Mouse (Mus musculus) olfactory bulb, adult 2 months (tissue): ENCODE results near the gene Slc38a5. TPM values are rescaled to one million over a fixed set of nuclear protein-coding genes. Genes with fewer than 3 reads are reported as not detected.

Experiments
- H3K27ac ChIP-seq: fragments of 200-500 bp; 2 replicates; pipeline ENCODE4 v1.5.1; 2012; ENCODE audit warnings: low read depth, low read length; ENCODE audit not compliant: insufficient read depth
- H3K4me1 ChIP-seq: fragments of 200-500 bp; 2 replicates; pipeline ENCODE4 v1.6.1; 2012; ENCODE audit warnings: low read length; ENCODE audit not compliant: control insufficient read depth, insufficient read depth
- H3K4me3 ChIP-seq: fragments of 200-500 bp; 2 replicates; pipeline ENCODE4 v1.5.1; 2012; ENCODE audit warnings: mild to moderate bottlenecking, low read depth, low read length, moderate library complexity; ENCODE audit not compliant: insufficient read depth
- CTCF ChIP-seq: fragments of 200-500 bp; IDR thresholded peaks from 2 replicates; pipeline ENCODE4 v1.5.1; 2012; ENCODE audit warnings: low read depth, mild to moderate bottlenecking, low read length, moderate library complexity; ENCODE audit not compliant: insufficient read depth
- POLR2A ChIP-seq: fragments of 200-500 bp; IDR thresholded peaks from 2 replicates; pipeline ENCODE4 v1.6.1; 2012; ENCODE audit warnings: mild to moderate bottlenecking, low read depth, low read length, moderate library complexity; ENCODE audit not compliant: insufficient read depth
- WGBS: fragments of 180-500 bp; shearing (Covaris S2); methylation state at CpG from one replicate; pipeline ENCODE4 v1.1.7; 2018; 5-methylcytosine and 5-hydroxymethylcytosine counted together
- polyA plus RNA-seq: library from polyadenylated mRNA; stranded (reverse); fragments of >200 nt; gene quantifications from 2 replicates; pipeline ENCODE4 v1.2.4, GENCODE M21; 2012; ENCODE audit warnings: low replicate concordance; ENCODE audit not compliant: missing spikeins, insufficient read depth, insufficient read length

Gene Slc38a5
- not detected in 2 replicates for polyA plus RNA-seq

DNA sequence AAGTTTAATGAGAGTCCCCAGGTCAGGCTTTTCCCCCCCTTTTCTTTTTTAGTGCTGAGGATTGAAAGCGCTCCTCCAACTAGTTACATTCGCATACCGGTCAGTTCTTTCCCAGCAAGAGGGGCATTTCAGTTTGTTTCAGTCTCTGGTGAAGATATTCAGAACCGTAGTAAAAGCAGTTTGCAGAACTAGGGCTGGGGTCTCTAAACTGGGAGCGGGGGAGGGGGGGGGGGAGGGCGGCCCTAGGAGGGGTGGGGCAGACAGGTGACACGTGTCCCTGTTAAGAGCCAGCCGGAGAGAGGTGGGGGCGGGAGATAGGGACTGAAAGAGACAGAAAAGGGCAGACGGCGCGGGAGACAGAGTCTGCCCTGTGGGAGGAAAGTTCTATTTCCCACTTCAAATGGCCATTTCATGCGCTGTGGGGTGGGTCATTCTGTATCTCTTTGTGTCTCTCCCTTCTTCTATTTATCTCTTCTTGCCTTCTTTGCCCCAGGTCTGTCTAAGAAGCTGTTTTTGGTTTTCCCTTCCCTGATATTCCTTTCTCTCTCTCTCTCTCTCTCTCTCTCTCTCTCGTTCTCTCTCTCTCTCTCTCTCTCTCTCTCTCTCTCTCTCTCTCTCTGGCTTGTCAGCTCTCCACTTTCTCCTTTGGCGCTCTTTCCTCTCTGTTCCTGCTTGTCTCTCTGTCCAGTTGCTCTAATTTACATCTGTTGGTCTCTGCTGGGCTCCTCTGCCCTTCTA is at the start of gene Slc38a5:
Gene Slc38a5 (plus strand): TSS at position 51 of the 738 bp plus-strand sequence.
- WGBS: 21% methylated on average over 14 of the region's 15 CpGs
- H3K4me3 ChIP-seq: no peak within 1 kb of the TSS
- H3K4me1 ChIP-seq: no peaks in the 10 kb centered on the region
- TF ChIP-seq POLR2A (no peak), CTCF (no peak)
- H3K27ac ChIP-seq: no peak within 1 kb of the TSS

DNA sequence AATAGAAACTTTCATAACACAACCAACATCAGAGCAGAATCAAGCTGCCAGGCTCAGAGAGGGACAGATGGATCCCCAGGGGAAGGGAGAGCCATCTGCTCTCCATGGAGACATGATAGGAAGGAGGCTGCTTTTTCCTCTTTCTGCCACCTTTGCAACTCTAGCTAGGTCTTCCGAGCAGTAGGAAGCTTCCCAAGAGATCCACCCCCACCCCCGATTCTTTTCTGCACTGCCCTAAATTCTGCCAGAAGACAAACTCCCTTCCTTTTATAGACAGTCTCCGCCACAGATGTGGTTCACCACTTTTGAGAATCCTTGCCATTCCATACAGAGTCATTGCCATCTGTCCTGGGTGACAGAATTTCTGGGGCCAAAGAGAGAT is 48.6 kb upstream of the Slc38a5 start:
- no peak for TF ChIP-seq POLR2A
- no peak for TF ChIP-seq CTCF
- H3K27ac ChIP-seq: no peak overlapping the region
- no peak overlapping the region for H3K4me3 ChIP-seq
- 74% methylated on average over 3 of the region's 3 CpGs for WGBS
- no peaks in the 10 kb centered on the region for H3K4me1 ChIP-seq

DNA sequence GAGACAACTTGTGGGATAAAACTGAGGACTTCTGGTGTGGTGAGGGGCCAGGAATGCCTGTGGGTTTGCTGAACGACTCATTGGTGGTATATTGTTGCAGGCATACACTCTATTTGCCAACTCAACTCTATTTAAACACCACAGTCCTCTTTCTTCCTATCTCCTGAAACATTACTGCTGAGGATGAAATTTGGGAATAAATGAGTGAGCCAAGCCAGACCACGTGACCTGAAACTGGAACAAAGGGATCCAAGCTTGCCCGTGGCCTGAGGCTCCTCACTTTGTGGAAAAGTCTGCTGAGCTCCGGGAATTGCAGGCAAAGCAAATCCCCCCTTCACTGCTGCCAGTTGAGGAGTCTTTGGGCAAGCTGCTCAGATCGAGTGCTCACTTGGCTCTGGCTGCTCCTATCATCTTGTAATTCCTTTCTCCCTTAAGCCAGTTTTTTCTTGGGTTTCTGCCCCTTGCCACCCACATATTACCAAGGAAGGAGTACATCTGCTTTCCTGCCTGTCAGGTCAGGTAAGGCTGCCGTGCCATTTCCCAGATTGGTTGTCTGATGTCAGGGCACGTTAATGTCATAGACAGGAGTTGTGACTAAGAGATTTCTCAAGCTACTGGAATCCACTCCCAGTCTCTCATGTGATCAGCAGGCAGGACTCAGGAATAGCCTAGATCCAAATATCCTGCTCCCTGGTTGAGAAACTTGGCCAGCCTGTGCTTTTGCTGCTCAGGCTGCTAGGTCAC is 48.1 kb upstream of the Slc38a5 start:
- no peak overlapping the region for H3K27ac ChIP-seq
- 52% methylated on average over 7 of the region's 7 CpGs for WGBS

GRCm38 (mm10) chrX:8223473-8223872 is 47.5 kb upstream of the Slc38a5 start:
- Histone ChIP-seq H3K4me1 (no peaks in the 10 kb centered on the region), H3K27ac (no peak overlapping the region), H3K4me3 (no peak overlapping the region)
- TF ChIP-seq POLR2A (no peak), CTCF (no peak)
- WGBS: 92% methylated on average over 7 of the region's 7 CpGs

More for the DNA sequence above, 48.1 kb upstream of the Slc38a5 start:
- Histone ChIP-seq H3K4me1 (no peaks in the 10 kb centered on the region), H3K4me3 (no peak overlapping the region)
- TF ChIP-seq CTCF: no peak
- no peak for TF ChIP-seq POLR2A

- WGBS: 83% methylated on average over 4 of the region's 4 CpGs
- H3K4me3 ChIP-seq: no peak overlapping the region
- H3K27ac ChIP-seq: no peak overlapping the region
- H3K4me1 ChIP-seq: no peaks in the 10 kb centered on the region
- no peak for TF ChIP-seq CTCF
- TF ChIP-seq POLR2A: no peak
These were observed 40.7 kb upstream of the Slc38a5 start for GRCm38 (mm10) chrX:8230272-8230671.

- no peak overlapping the region for H3K27ac ChIP-seq
- H3K4me1 ChIP-seq: no peaks in the 10 kb centered on the region
- no peak for TF ChIP-seq CTCF
- TF ChIP-seq POLR2A: no peak
- WGBS: 84% methylated on average over 3 of the region's 3 CpGs
- no peak overlapping the region for H3K4me3 ChIP-seq
These were observed 37.3 kb upstream of the Slc38a5 start for GRCm38 (mm10) chrX:8233602-8234001.

DNA sequence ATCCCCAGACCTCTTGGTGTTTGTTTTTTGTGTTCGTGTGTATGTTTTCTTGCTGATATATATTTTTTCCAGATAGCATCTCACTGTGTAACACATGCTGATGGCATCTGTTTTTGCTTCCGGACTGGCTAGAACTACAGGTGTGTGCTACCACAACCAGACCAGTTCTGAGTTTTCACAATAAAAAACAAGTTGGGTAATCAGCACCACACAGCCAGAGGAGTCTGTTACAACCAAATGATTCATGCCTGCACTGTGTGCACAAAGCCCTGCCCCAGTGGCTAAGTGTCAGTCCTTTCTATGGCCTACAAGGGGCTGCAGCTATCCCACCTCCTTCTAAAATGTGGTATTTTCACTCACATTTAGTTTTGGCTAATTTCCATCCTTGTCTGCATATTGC is 34.2 kb upstream of the Slc38a5 start:
- WGBS: 87% methylated on average over 2 of the region's 2 CpGs
- Histone ChIP-seq H3K4me3 (no peak overlapping the region), H3K4me1 (no peaks in the 10 kb centered on the region), H3K27ac (no peak overlapping the region)
- TF ChIP-seq POLR2A (no peak), CTCF (no peak)

GRCm38 (mm10) chrX:8238804-8239395 is 32.0 kb upstream of the Slc38a5 start:
- H3K4me3 ChIP-seq: no peak overlapping the region
- no peaks in the 10 kb centered on the region for H3K4me1 ChIP-seq
- no peak for TF ChIP-seq CTCF
- TF ChIP-seq POLR2A: no peak
- no peak overlapping the region for H3K27ac ChIP-seq
- WGBS: 75% methylated on average over 13 of the region's 13 CpGs

DNA sequence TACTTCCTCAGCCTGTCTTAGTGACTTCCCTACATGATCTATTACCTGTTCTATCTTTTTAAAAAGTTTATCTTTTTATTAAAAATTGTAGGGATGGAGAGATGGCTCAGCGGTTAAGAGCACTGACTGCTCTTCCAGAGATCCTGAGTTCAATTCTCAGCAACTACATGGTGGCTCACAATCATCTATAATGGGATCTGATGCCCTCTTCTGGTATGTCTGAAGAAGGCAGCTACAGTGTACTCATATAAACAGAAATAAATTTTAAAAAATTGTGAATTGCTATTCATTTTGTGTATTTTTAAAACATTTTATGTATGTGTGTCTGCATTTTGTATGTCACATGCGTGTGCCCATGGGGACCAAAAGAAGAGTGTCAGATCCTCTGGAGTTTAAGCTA is 23.3 kb upstream of the Slc38a5 start:
- Histone ChIP-seq H3K4me3 (no peak overlapping the region), H3K27ac (no peak overlapping the region), H3K4me1 (no peaks in the 10 kb centered on the region)
- WGBS: 91% methylated on average over 2 of the region's 2 CpGs
- TF ChIP-seq POLR2A: no peak
- TF ChIP-seq CTCF: no peak
